In genomic region chr3:50041141-50041540, GRCm38 (mm10) we compare ENCODE assay signal across 23 mouse cellular contexts.
DNase-seq lines count a peak whose midpoint lies in the region; ATAC-seq and TF ChIP-seq lines count a peak whose summit lies in the region.
"Had no signal": no experiment of that assay in that cellular context is flagged by ENCODE, and none has a peak within 500 bp of the region (broad histone marks: within the 10 kb centered on the region; RNA-seq: fewer than 3 reads in every experiment).

No protein-coding gene starts in this region.

- no peak for TF ChIP-seq POLR2A in limb, embryonic 14.5 days (IDR thresholded peaks at IDR 0.05; ENCODE audit: borderline replicate concordance, extremely low read depth, insufficient read depth, insufficient read length)

- H3K27ac ChIP-seq in limb, embryonic 13.5 days, result 0 out of 2 replicates have a peak overlapping the region, but pooled peaks have one; percentile 40
- no peak overlapping the region for H3K27ac ChIP-seq in limb, embryonic 10.5 days
- peak overlapping the region; percentile 48; the same call in 1 of the 2 replicates for H3K27ac ChIP-seq in embryonic facial prominence, embryonic 15.5 days (replicated peaks)
- no peak overlapping the region for H3K27ac ChIP-seq in limb, embryonic 14.5 days (replicated peaks; ENCODE audit: low read depth, low read length)
- no peak overlapping the region for H3K27ac ChIP-seq in kidney, embryonic 14.5 days (ENCODE audit: low read depth, low read length)
- H3K27ac ChIP-seq: embryonic facial prominence, embryonic 12.5 days; forebrain, embryonic 10.5 days; forebrain, embryonic 12.5 days had no signal

- ATAC-seq in limb, embryonic 13.5 days (ENCODE audit: low FRiP score, low read depth), result no peak
- ATAC-seq in embryonic facial prominence, embryonic 15.5 days (ENCODE audit: insufficient number of reproducible peaks, low FRiP score, low TSS enrichment, low read depth), result no peak
- ATAC-seq in limb, embryonic 14.5 days (ENCODE audit: low FRiP score, low read depth), result no peak
- ATAC-seq in inflammation-experienced regulatory T-cells, adult 6 months, result no peak
- ATAC-seq in kidney, embryonic 14.5 days (ENCODE audit: low FRiP score, low TSS enrichment), result no peak
- ATAC-seq: forebrain, embryonic 14.5 days; forebrain, embryonic 16.5 days; Patski had no signal

- no peaks in the 10 kb centered on the region for H3K36me3 ChIP-seq in limb, embryonic 13.5 days
- no peaks in the 10 kb centered on the region for H3K36me3 ChIP-seq in limb, embryonic 10.5 days
- H3K36me3 ChIP-seq in embryonic facial prominence, embryonic 15.5 days, result no peaks in the 10 kb centered on the region
- H3K36me3 ChIP-seq in limb, embryonic 14.5 days (ENCODE audit: control insufficient read depth, insufficient read depth, low read length), result no peaks in the 10 kb centered on the region
- H3K36me3 ChIP-seq in kidney, embryonic 14.5 days (ENCODE audit: control insufficient read depth, insufficient read depth, low read length), result no peaks in the 10 kb centered on the region
- H3K36me3 ChIP-seq: embryonic facial prominence, embryonic 12.5 days; forebrain, embryonic 10.5 days; forebrain, embryonic 12.5 days had no signal

- H3K4me2 ChIP-seq in limb, embryonic 13.5 days (replicated peaks), result no peak overlapping the region
- no peak overlapping the region for H3K4me2 ChIP-seq in embryonic facial prominence, embryonic 15.5 days (replicated peaks)
- no peak overlapping the region for H3K4me2 ChIP-seq in limb, embryonic 14.5 days (replicated peaks; ENCODE audit: low read depth, low read length, severe bottlenecking)
- no peak overlapping the region for H3K4me2 ChIP-seq in kidney, embryonic 14.5 days (replicated peaks; ENCODE audit: low read depth, low read length)
- H3K4me2 ChIP-seq: embryonic facial prominence, embryonic 12.5 days; forebrain, embryonic 12.5 days had no signal

- no peaks in the 10 kb centered on the region for H3K27me3 ChIP-seq in limb, embryonic 13.5 days
- no peaks in the 10 kb centered on the region for H3K27me3 ChIP-seq in limb, embryonic 10.5 days (ENCODE audit: low read depth, poor library complexity, severe bottlenecking)
- no peaks in the 10 kb centered on the region for H3K27me3 ChIP-seq in embryonic facial prominence, embryonic 15.5 days
- no peaks in the 10 kb centered on the region for H3K27me3 ChIP-seq in limb, embryonic 14.5 days (ENCODE audit: control insufficient read depth, insufficient read depth, low read length)
- no peaks in the 10 kb centered on the region for H3K27me3 ChIP-seq in kidney, embryonic 14.5 days (ENCODE audit: control insufficient read depth, insufficient read depth, low read length)
- H3K27me3 ChIP-seq: embryonic facial prominence, embryonic 12.5 days; forebrain, embryonic 12.5 days; Patski had no signal

- no peak overlapping the region for H3K4me3 ChIP-seq in limb, embryonic 13.5 days
- H3K4me3 ChIP-seq in limb, embryonic 10.5 days, result no peak overlapping the region
- no peak overlapping the region for H3K4me3 ChIP-seq in embryonic facial prominence, embryonic 15.5 days (replicated peaks)
- no peak overlapping the region for H3K4me3 ChIP-seq in limb, embryonic 14.5 days (replicated peaks; ENCODE audit: low read length)
- H3K4me3 ChIP-seq in kidney, embryonic 14.5 days (ENCODE audit: low read length), result no peak overlapping the region
- H3K4me3 ChIP-seq: embryonic facial prominence, embryonic 12.5 days; erythroblast, embryonic 14.5 days; forebrain, embryonic 10.5 days; forebrain, embryonic 12.5 days had no signal

- H3K9me3 ChIP-seq in limb, embryonic 13.5 days, result no peaks in the 10 kb centered on the region
- no peaks in the 10 kb centered on the region for H3K9me3 ChIP-seq in limb, embryonic 10.5 days (replicated peaks)
- no peaks in the 10 kb centered on the region for H3K9me3 ChIP-seq in embryonic facial prominence, embryonic 15.5 days (replicated peaks)
- H3K9me3 ChIP-seq in limb, embryonic 14.5 days (ENCODE audit: control insufficient read depth, low read length), result no peaks in the 10 kb centered on the region
- H3K9me3 ChIP-seq in kidney, embryonic 14.5 days (ENCODE audit: control insufficient read depth, low read length), result no peaks in the 10 kb centered on the region
- H3K9me3 ChIP-seq: embryonic facial prominence, embryonic 12.5 days; forebrain, embryonic 10.5 days; forebrain, embryonic 12.5 days had no signal

- no peak for DNase-seq in limb, embryonic 10.5 days (ENCODE audit: low spot score)
- peak; percentile 82 for DNase-seq in limb, embryonic 14.5 days (ENCODE audit: low spot score)
- DNase-seq: adrenal gland, adult 2 months; adrenal gland, postnatal 10 days; adrenal gland, postnatal 25 days; cerebellum, adult 11 months; cerebellum, adult 18-20 months; cerebellum, adult 8-10 months; cerebellum, adult 9-11 months; cerebellum, postnatal 14 days; cerebellum, postnatal 36 days; embryo, embryonic 11 days had no signal

- H3K9ac ChIP-seq in limb, embryonic 13.5 days, result no peak overlapping the region
- H3K9ac ChIP-seq in embryonic facial prominence, embryonic 15.5 days, result no peak overlapping the region
- H3K9ac ChIP-seq in limb, embryonic 14.5 days (ENCODE audit: low read depth, low read length, severe bottlenecking), result no peak overlapping the region
- no peak overlapping the region for H3K9ac ChIP-seq in kidney, embryonic 14.5 days (ENCODE audit: low read depth, low read length)
- H3K9ac ChIP-seq: embryonic facial prominence, embryonic 12.5 days; forebrain, embryonic 12.5 days had no signal

- 46% methylated on average over 2 of the region's 2 CpGs for WGBS in limb, embryonic 13.5 days
- 91% methylated on average over 2 of the region's 2 CpGs for WGBS in limb, embryonic 10.5 days
- 38% methylated on average over 2 of the region's 2 CpGs for WGBS in embryonic facial prominence, embryonic 15.5 days
- WGBS in limb, embryonic 14.5 days, result 49% methylated on average over 2 of the region's 2 CpGs
- WGBS in kidney, embryonic 14.5 days, result 97% methylated on average over 2 of the region's 2 CpGs

- H3K4me1 ChIP-seq in limb, embryonic 13.5 days, result peaks cover 12% of the 10 kb centered on the region
- peaks cover under 1% of the 10 kb centered on the region; the same call in 1 of the 2 replicates for H3K4me1 ChIP-seq in limb, embryonic 10.5 days
- peaks cover 2% of the 10 kb centered on the region; the same call in 1 of the 2 replicates for H3K4me1 ChIP-seq in embryonic facial prominence, embryonic 15.5 days
- H3K4me1 ChIP-seq in limb, embryonic 14.5 days (ENCODE audit: control insufficient read depth, insufficient read depth, low read length), result peaks cover 16% of the 10 kb centered on the region
- no peaks in the 10 kb centered on the region for H3K4me1 ChIP-seq in kidney, embryonic 14.5 days (ENCODE audit: control insufficient read depth, insufficient read depth, low read length)
- H3K4me1 ChIP-seq: embryonic facial prominence, embryonic 12.5 days; forebrain, embryonic 10.5 days; forebrain, embryonic 12.5 days had no signal

Comparison
In these comparisons a context has a peak if more than half of its experiments do, and no peak if none do; other contexts are left out.
1. H3K27ac ChIP-seq: peak in limb, embryonic 13.5 days (single experiment) and embryonic facial prominence, embryonic 15.5 days (single experiment); none in limb, embryonic 10.5 days (single experiment), limb, embryonic 14.5 days (single experiment) and kidney, embryonic 14.5 days (single experiment).